11 mouse cellular contexts compared by ENCODE assay signal in the genomic region with DNA sequence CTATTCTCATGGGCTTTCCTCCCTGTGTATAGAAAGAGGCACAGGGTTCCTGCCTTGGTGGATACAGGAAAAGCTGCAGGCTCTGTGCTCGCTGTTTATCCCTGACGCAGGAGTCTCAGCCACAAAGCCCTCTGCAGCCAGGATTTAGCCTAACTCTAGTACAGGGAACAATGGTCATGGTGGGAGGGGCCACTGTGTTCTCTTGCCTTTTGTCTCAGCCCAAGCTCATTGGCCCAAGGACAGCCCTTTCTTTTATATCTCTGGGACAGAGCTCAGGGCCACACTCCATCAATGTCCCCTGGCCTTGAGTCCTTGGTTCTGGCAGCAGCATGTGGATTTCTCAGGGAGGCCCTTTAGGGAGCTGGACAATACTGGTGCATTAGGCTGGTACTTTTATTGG.
DNase-seq lines count a peak whose midpoint lies in the region; ATAC-seq and TF ChIP-seq lines count a peak whose summit lies in the region.
"Had no signal": no experiment of that assay in that cellular context is flagged by ENCODE, and none has a peak within 500 bp of the region (broad histone marks: within the 10 kb centered on the region; RNA-seq: fewer than 3 reads in every experiment).

No protein-coding gene starts in this region.

- no peak overlapping the region for H3K4me3 ChIP-seq in intestine, embryonic 15.5 days (replicated peaks)
- no peak overlapping the region for H3K4me3 ChIP-seq in intestine, postnatal 0 days (ENCODE audit: low read depth, low read length)
- H3K4me3 ChIP-seq in intestine, embryonic 16.5 days (ENCODE audit: low read length) = no peak overlapping the region
- H3K4me3 ChIP-seq: gastrocnemius, adult 2 months; stomach, embryonic 15.5 days had no signal

- H3K36me3 ChIP-seq in intestine, embryonic 15.5 days = no peaks in the 10 kb centered on the region
- H3K36me3 ChIP-seq in intestine, postnatal 0 days (ENCODE audit: control insufficient read depth, insufficient read depth) = no peaks in the 10 kb centered on the region
- H3K36me3 ChIP-seq in intestine, embryonic 16.5 days (ENCODE audit: control insufficient read depth, insufficient read depth, low read length) = no peaks in the 10 kb centered on the region
- H3K36me3 ChIP-seq: stomach, embryonic 15.5 days had no signal

- ATAC-seq in intestine, embryonic 15.5 days = peak; percentile 43
- no peak for ATAC-seq in intestine, postnatal 0 days
- ATAC-seq in intestine, embryonic 16.5 days = peak; percentile 57

- peaks cover 8% of the 10 kb centered on the region; the same call in 1 of the 2 replicates for H3K4me1 ChIP-seq in intestine, embryonic 15.5 days (replicated peaks)
- H3K4me1 ChIP-seq in intestine, postnatal 0 days (replicated peaks; ENCODE audit: control insufficient read depth, insufficient read depth, low read length) = peaks cover 6% of the 10 kb centered on the region
- H3K4me1 ChIP-seq in intestine, embryonic 16.5 days (ENCODE audit: control insufficient read depth, insufficient read depth, low read length) = peaks cover 8% of the 10 kb centered on the region

- peak; percentile 31 for DNase-seq in ZHBTc4 (ENCODE audit: low read depth, low spot score)
- peak; percentile 45 for DNase-seq in brain, adult 2 months (ENCODE audit: low read depth, low spot score)
- DNase-seq in urinary bladder, postnatal 25 days (ENCODE audit: low spot score) = no peak
- DNase-seq in right cerebral cortex, postnatal 36 days (ENCODE audit: low spot score in 2 of 2) = no peak
- no peak for DNase-seq in layer of hippocampus, adult 8-10 months (ENCODE audit: low spot score in 2 of 2)
- DNase-seq: gastrocnemius, adult 2 months; liver had no signal

- no peaks in the 10 kb centered on the region for H3K27me3 ChIP-seq in intestine, embryonic 15.5 days (replicated peaks)
- no peaks in the 10 kb centered on the region for H3K27me3 ChIP-seq in intestine, postnatal 0 days (replicated peaks; ENCODE audit: control insufficient read depth, insufficient read depth, low read length)
- no peaks in the 10 kb centered on the region for H3K27me3 ChIP-seq in intestine, embryonic 16.5 days (replicated peaks; ENCODE audit: control insufficient read depth, insufficient read depth, low read length)
- H3K27me3 ChIP-seq: stomach, embryonic 15.5 days had no signal

- no peak for TF ChIP-seq CTCF in intestine, postnatal 0 days (IDR thresholded peaks at IDR 0.05; ENCODE audit: low read depth)

- 74% methylated on average over 2 of the region's 2 CpGs for WGBS in intestine, embryonic 15.5 days
- WGBS in intestine, postnatal 0 days = 68% methylated on average over 2 of the region's 2 CpGs
- WGBS in intestine, embryonic 16.5 days = 65% methylated on average over 2 of the region's 2 CpGs

- no peak overlapping the region for H3K4me2 ChIP-seq in intestine, embryonic 15.5 days (replicated peaks)
- H3K4me2 ChIP-seq in intestine, postnatal 0 days (replicated peaks; ENCODE audit: low read depth) = no peak overlapping the region
- no peak overlapping the region for H3K4me2 ChIP-seq in intestine, embryonic 16.5 days (ENCODE audit: low read depth, low read length)
- H3K4me2 ChIP-seq: stomach, embryonic 15.5 days had no signal

- H3K9me3 ChIP-seq in intestine, embryonic 15.5 days = no peaks in the 10 kb centered on the region
- no peaks in the 10 kb centered on the region for H3K9me3 ChIP-seq in intestine, postnatal 0 days (ENCODE audit: control insufficient read depth)
- H3K9me3 ChIP-seq in intestine, embryonic 16.5 days (ENCODE audit: control insufficient read depth, low read length) = no peaks in the 10 kb centered on the region
- H3K9me3 ChIP-seq: stomach, embryonic 15.5 days had no signal

- H3K9ac ChIP-seq in intestine, embryonic 15.5 days = no peak overlapping the region
- no peak overlapping the region for H3K9ac ChIP-seq in intestine, postnatal 0 days (ENCODE audit: low read depth, low read length)
- H3K9ac ChIP-seq in intestine, embryonic 16.5 days (ENCODE audit: low read depth, low read length) = no peak overlapping the region
- H3K9ac ChIP-seq: stomach, embryonic 15.5 days had no signal

- no peak overlapping the region for H3K27ac ChIP-seq in intestine, embryonic 15.5 days
- H3K27ac ChIP-seq in intestine, postnatal 0 days (ENCODE audit: low read depth, low read length) = no peak overlapping the region
- no peak overlapping the region; the same call in 1 of the 2 replicates for H3K27ac ChIP-seq in intestine, embryonic 16.5 days (ENCODE audit: low read length)
- H3K27ac ChIP-seq: gastrocnemius, adult 2 months; stomach, embryonic 15.5 days had no signal

Comparison
In these comparisons a context has a peak if more than half of its experiments do, and no peak if none do; other contexts are left out.
1. DNase-seq: peak in ZHBTc4 (single experiment) and brain, adult 2 months (single experiment); none in urinary bladder, postnatal 25 days (single experiment), right cerebral cortex, postnatal 36 days (0 of 2) and layer of hippocampus, adult 8-10 months (0 of 2).